Mouse (Mus musculus) embryonic facial prominence, embryonic 15.5 days (tissue): ENCODE data around the gene Tns1. TPM values are rescaled to one million over a fixed set of nuclear protein-coding genes. Genes with fewer than 3 reads are reported as not detected.

ENCODE experiments used
- ATAC-seq: fragments of 200-750 bp; cut with Nextera tagmentation; 2 replicates; pipeline ENCODE4 v1.8.0; 2017; ENCODE audit warnings: low read depth, moderate TSS enrichment; ENCODE audit not compliant: insufficient number of reproducible peaks, low FRiP score, low TSS enrichment
- H3K27ac ChIP-seq: fragments of 300-500 bp; sonication (generic); replicated peaks from 2 replicates; pipeline ENCODE4 v1.5.1; 2015; ENCODE audit warnings: mild to moderate bottlenecking, inconsistent platforms
- H3K27me3 ChIP-seq: fragments of 300-500 bp; sonication (generic); 2 replicates; pipeline ENCODE4 v1.6.1; 2015; ENCODE audit warnings: inconsistent platforms
- H3K36me3 ChIP-seq: fragments of 300-500 bp; sonication (generic); 2 replicates; pipeline ENCODE4 v1.6.1; 2015; ENCODE audit warnings: mild to moderate bottlenecking, inconsistent platforms
- H3K4me1 ChIP-seq: fragments of 300-500 bp; sonication (generic); 2 replicates; pipeline ENCODE4 v1.6.1; 2015; ENCODE audit warnings: inconsistent platforms
- H3K4me2 ChIP-seq: fragments of 300-500 bp; sonication (generic); replicated peaks from 2 replicates; pipeline ENCODE4 v1.6.1; 2015; ENCODE audit warnings: mild to moderate bottlenecking, inconsistent platforms
- H3K4me3 ChIP-seq: fragments of 300-500 bp; sonication (generic); replicated peaks from 2 replicates; pipeline ENCODE4 v1.5.1; 2015; ENCODE audit warnings: mild to moderate bottlenecking, inconsistent platforms
- H3K9ac ChIP-seq: fragments of 300-500 bp; sonication (generic); 2 replicates; pipeline ENCODE4 v1.6.1; 2015; ENCODE audit warnings: inconsistent platforms
- H3K9me3 ChIP-seq: fragments of 300-500 bp; sonication (generic); replicated peaks from 2 replicates; pipeline ENCODE4 v1.6.1; 2016; ENCODE audit warnings: inconsistent platforms
- WGBS: fragments of 180-500 bp; shearing (Covaris S2); methylation state at CpG from one replicate; pipeline ENCODE4 v1.1.7; 2015; 5-methylcytosine and 5-hydroxymethylcytosine counted together
- polyA plus RNA-seq: library from polyadenylated mRNA; unstranded; fragments of >200 nt; fragmentation: Nextera tagmentation; extraction: Ambion mirVana; gene quantifications from 2 replicates; pipeline ENCODE4 v1.2.1, GENCODE M21; 2015

The Tns1 gene
- polyA plus RNA-seq, 1 experiment from 2014 or later, result 49.3 TPM

GRCm38 (mm10) chr1:73954015-73954408, 170.2 kb downstream of the Tns1 start:
- Histone ChIP-seq H3K9ac (no peak overlapping the region), H3K4me3 (no peak overlapping the region), H3K4me1 (peaks cover 46% of the 10 kb centered on the region), H3K27ac (no peak overlapping the region), H3K36me3 (peaks cover 26% of the 10 kb centered on the region), H3K4me2 (no peak overlapping the region), H3K27me3 (no peaks in the 10 kb centered on the region), H3K9me3 (no peaks in the 10 kb centered on the region)
- 93% methylated on average over 6 of the region's 6 CpGs for WGBS
- no peak for ATAC-seq

DNA sequence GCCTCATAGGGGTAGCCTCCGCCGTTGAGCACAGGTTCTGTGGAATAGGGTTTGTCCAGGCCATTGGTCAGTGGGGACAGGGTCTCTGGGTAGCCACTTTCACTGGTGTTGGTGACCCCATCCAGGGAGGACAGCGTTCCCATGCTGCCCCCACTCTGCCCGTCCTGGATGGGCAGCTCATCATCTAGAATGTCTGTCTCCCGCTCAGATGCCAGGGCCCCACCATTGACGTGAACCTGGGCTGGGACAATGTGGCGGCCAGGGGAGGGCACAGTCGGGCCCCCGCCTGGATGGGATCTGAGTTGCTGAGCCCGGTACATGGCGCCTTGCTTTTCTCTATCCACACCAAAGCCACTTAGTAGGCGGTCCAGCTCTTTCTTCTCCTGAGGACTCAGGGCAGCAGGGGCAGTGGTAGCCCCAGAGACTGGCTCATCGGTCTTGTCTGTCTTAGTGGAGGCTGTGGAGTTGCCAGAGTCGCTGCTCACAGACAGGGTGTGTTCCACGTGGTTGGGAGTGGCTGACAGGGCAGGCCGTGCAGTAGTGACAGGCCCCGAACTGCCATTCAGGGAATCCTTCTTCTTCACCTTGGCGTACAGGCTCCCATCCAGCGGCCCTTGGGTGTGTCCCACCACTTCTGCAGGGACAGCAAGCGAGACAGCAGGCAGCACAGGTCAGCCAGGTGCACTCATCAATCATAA, 170.8 kb downstream of the Tns1 start:
- H3K4me1 ChIP-seq, result peaks cover 41% of the 10 kb centered on the region
- H3K4me3 ChIP-seq, result no peak overlapping the region
- no peak for ATAC-seq
- H3K27me3 ChIP-seq, result no peaks in the 10 kb centered on the region
- peaks cover 26% of the 10 kb centered on the region for H3K36me3 ChIP-seq
- H3K4me2 ChIP-seq, result no peak overlapping the region
- H3K27ac ChIP-seq, result no peak overlapping the region
- no peak overlapping the region for H3K9ac ChIP-seq
- H3K9me3 ChIP-seq, result no peaks in the 10 kb centered on the region
- WGBS, result 88% methylated on average over 20 of the region's 20 CpGs

DNA sequence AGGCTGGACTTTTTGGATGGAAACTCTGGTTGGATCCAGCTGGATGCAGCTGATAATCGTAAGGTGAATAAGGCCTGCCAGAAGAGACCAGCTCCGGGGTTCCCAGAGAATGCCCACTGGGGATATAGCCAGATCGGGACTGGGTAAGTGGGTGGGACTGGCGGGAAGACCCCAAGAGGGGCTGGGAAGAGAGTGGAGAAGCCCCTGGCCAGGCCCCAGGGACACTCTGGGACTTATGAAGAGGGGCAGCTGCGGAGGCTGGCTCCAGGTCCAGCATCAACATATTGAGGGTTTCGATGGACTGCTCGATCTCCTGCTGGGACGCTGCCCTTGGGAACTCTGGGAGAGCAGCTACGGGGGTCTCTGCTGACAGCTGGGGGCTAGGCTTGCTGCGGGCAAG, 171.7 kb downstream of the Tns1 start:
- ATAC-seq, result no peak
- Histone ChIP-seq H3K4me3 (no peak overlapping the region), H3K9ac (no peak overlapping the region), H3K27me3 (no peaks in the 10 kb centered on the region), H3K36me3 (peaks cover 26% of the 10 kb centered on the region), H3K27ac (no peak overlapping the region), H3K4me2 (no peak overlapping the region), H3K4me1 (peaks cover 32% of the 10 kb centered on the region), H3K9me3 (no peaks in the 10 kb centered on the region)
- WGBS, result 84% methylated on average over 10 of the region's 10 CpGs

DNA sequence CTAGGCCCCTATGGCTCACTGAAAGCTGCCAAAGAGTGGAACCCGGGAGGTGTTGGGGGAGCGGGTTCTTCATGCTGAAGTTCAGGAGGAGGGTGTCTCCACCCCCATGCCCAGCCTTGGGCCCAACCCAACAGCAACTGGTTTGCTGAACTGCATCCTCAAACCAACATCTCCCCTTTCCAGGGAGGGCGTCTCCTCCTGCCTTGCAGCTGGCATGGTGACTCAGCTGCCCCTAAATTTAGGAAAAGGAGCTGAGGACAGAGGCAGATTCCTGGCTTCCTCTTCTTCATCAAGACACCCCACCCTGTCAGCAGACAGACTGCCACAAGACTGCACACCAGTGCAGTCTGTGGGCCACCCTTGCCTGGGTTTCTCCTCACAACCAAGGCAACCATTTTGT, 173.1 kb downstream of the Tns1 start:
- no peak overlapping the region for H3K9ac ChIP-seq
- no peak overlapping the region for H3K27ac ChIP-seq
- H3K4me1 ChIP-seq, result peaks cover 21% of the 10 kb centered on the region
- H3K4me3 ChIP-seq, result no peak overlapping the region
- H3K27me3 ChIP-seq, result no peaks in the 10 kb centered on the region
- H3K9me3 ChIP-seq, result no peaks in the 10 kb centered on the region
- H3K4me2 ChIP-seq, result no peak overlapping the region
- peaks cover 26% of the 10 kb centered on the region for H3K36me3 ChIP-seq
- ATAC-seq, result no peak
- 87% methylated on average over 3 of the region's 3 CpGs for WGBS

GRCm38 (mm10) chr1:73948757-73949156, 175.5 kb downstream of the Tns1 start:
- 56% methylated on average over 5 of the region's 5 CpGs for WGBS
- Histone ChIP-seq H3K9ac (no peak overlapping the region), H3K4me3 (no peak overlapping the region), H3K36me3 (peaks cover 26% of the 10 kb centered on the region), H3K4me1 (peaks cover 15% of the 10 kb centered on the region), H3K4me2 (no peak overlapping the region), H3K9me3 (no peaks in the 10 kb centered on the region), H3K27me3 (no peaks in the 10 kb centered on the region), H3K27ac (0 out of 2 replicates have a peak overlapping the region, but pooled peaks have one; percentile 11)
- no peak for ATAC-seq

DNA sequence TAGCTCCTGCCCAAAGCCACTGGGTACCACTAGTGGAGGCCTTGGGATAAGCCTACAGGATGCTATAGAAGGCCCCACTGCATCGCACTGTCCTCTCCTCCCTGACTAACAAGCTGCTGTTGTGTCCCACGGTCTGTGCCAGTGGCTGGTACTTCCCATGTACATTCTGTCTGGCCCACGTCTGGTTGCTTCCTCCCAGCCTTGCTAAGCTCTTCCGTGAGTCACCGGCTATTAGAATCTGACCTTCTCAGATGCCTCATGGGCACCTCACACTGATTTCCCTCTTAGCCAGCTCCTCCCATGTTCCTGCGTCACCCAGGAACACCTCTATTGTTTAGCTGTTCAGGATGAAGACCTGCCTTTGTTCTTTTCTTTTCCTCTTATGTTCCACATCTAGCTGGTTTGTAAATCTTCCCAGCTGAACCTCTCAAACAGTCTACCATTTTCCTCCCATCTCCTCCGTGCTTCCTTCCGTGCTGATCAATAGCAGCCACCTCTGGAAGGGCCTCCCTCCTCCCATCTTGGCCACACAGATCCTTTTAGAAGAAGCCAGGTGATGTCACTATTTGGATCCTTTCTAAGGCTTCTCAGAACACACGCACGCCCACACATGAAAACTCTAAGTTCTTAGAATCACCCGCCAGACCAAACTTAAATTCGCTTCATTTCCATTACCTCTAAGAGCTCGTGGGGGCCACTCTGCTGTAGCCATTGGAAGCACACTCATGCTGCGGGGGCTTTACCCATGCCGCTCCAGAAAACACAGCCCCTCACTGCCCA, 176.5 kb downstream of the Tns1 start:
- 76% methylated on average over 15 of the region's 15 CpGs for WGBS
- no peak overlapping the region for H3K9ac ChIP-seq
- H3K4me2 ChIP-seq, result no peak overlapping the region
- no peaks in the 10 kb centered on the region for H3K27me3 ChIP-seq
- no peak for ATAC-seq
- peaks cover 26% of the 10 kb centered on the region for H3K4me1 ChIP-seq
- no peak overlapping the region for H3K4me3 ChIP-seq
- peaks cover 15% of the 10 kb centered on the region for H3K36me3 ChIP-seq
- H3K9me3 ChIP-seq, result no peaks in the 10 kb centered on the region
- H3K27ac ChIP-seq, result no peak overlapping the region

DNA sequence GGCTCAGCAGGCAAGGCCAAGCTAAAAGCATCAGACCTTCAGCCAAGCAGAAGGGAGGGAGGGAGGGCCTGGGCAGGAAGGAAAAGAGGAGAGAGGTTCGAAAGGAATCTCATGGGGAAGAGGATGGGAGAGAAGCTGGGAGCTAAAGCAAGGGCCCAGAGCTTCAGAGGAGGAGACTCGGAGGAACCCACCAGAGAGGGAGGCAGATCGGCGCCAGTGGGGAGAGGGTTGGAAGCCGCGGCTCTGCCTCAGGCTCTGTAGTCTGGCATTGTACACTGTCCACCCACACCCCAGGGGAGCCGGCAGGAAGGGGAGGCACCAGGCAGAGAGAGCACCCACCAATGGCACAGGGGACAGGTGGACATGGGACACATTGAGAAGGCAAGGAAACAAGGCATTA, 177.5 kb downstream of the Tns1 start:
- ATAC-seq, result no peak
- H3K27ac ChIP-seq, result no peak overlapping the region
- peaks cover 6% of the 10 kb centered on the region for H3K36me3 ChIP-seq
- no peak overlapping the region for H3K4me3 ChIP-seq
- H3K4me1 ChIP-seq, result peaks cover 36% of the 10 kb centered on the region
- H3K9ac ChIP-seq, result no peak overlapping the region
- no peaks in the 10 kb centered on the region for H3K9me3 ChIP-seq
- WGBS, result 73% methylated on average over 7 of the region's 7 CpGs
- H3K4me2 ChIP-seq, result no peak overlapping the region
- no peaks in the 10 kb centered on the region for H3K27me3 ChIP-seq

- WGBS, result 56% methylated on average over 3 of the region's 3 CpGs
These were observed 179.9 kb downstream of the Tns1 start for GRCm38 (mm10) chr1:73944393-73944792.

GRCm38 (mm10) chr1:73943667-73944289, 180.5 kb downstream of the Tns1 start:
- Histone ChIP-seq H3K4me1 (peaks cover 39% of the 10 kb centered on the region), H3K27me3 (no peaks in the 10 kb centered on the region), H3K9ac (no peak overlapping the region), H3K36me3 (0 out of 2 replicates have a peak, but pooled peaks cover 5% of the 10 kb centered on the region), H3K4me3 (no peak overlapping the region), H3K9me3 (no peaks in the 10 kb centered on the region), H3K4me2 (no peak overlapping the region), H3K27ac (peak overlapping the region; percentile 79)
- peak; percentile 74 for ATAC-seq
- WGBS, result 59% methylated on average over 9 of the region's 9 CpGs

More at GRCm38 (mm10) chr1:73944393-73944792, 179.9 kb downstream of the Tns1 start:
- Histone ChIP-seq H3K4me3 (no peak overlapping the region), H3K4me2 (no peak overlapping the region), H3K36me3 (0 out of 2 replicates have a peak, but pooled peaks cover 5% of the 10 kb centered on the region), H3K27ac (peak overlapping the region; percentile 79), H3K27me3 (no peaks in the 10 kb centered on the region), H3K9ac (no peak overlapping the region), H3K9me3 (no peaks in the 10 kb centered on the region), H3K4me1 (peaks cover 39% of the 10 kb centered on the region)
- ATAC-seq, result no peak

DNA sequence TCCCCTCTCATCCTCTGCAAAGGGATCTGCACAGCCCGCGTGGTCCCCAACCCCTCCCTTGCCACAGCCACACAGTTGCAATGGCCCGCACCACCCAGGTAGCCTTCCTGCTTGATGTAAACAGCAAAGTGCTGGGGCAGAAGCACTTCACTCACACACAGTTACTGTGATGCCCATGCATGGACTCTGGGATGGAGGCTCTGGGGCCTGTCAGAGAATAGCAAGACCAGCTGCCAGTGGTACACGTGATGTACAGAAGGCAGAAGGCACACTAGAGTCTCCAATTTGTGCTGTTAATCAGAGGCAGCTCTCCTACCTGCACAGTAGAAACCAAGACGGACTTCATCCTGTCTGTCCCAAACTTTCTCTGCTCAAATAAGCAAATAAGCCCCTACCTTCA, 181.0 kb downstream of the Tns1 start:
- H3K4me1 ChIP-seq, result peaks cover 39% of the 10 kb centered on the region
- ATAC-seq, result no peak
- H3K27me3 ChIP-seq, result no peaks in the 10 kb centered on the region
- no peaks in the 10 kb centered on the region for H3K9me3 ChIP-seq
- H3K4me2 ChIP-seq, result no peak overlapping the region
- 73% methylated on average over 5 of the region's 5 CpGs for WGBS
- peaks cover 8% of the 10 kb centered on the region; the same call in 1 of the 2 replicates for H3K36me3 ChIP-seq
- H3K9ac ChIP-seq, result no peak overlapping the region
- no peak overlapping the region for H3K4me3 ChIP-seq
- H3K27ac ChIP-seq, result peak overlapping the region; percentile 79

GRCm38 (mm10) chr1:73942243-73942642, 182.0 kb downstream of the Tns1 start:
- peak; percentile 67; the same call in 1 of the 2 replicates for ATAC-seq

More at GRCm38 (mm10) chr1:73942243-73942642, 182.0 kb downstream of the Tns1 start:
- peaks cover 39% of the 10 kb centered on the region for H3K4me1 ChIP-seq
- peaks cover 18% of the 10 kb centered on the region for H3K36me3 ChIP-seq
- H3K27me3 ChIP-seq, result no peaks in the 10 kb centered on the region
- WGBS, result 37% methylated on average over 2 of the region's 2 CpGs
- no peak overlapping the region for H3K4me2 ChIP-seq
- no peak overlapping the region for H3K4me3 ChIP-seq
- no peaks in the 10 kb centered on the region for H3K9me3 ChIP-seq
- peak overlapping the region; percentile 79 for H3K27ac ChIP-seq
- H3K9ac ChIP-seq, result no peak overlapping the region
